Mouse (Mus musculus): Measurements from ENCODE around the gene Dusp18. TPM values are rescaled to one million over a fixed set of nuclear protein-coding genes. Genes with fewer than 3 reads are reported as not detected.

Dusp18 gene
- total and polyA plus RNA-seq, 3 experiments: 2.8 to 6.6 (median 4.8) TPM

- Histone ChIP-seq H3K4me1 (ENCODE audit: control insufficient read depth in 1 of 2, insufficient read depth in 2 of 2) (no peaks in the 10 kb centered on the region), H3K27ac (ENCODE audit: insufficient read depth, low read depth) (no peak overlapping the region), H3K79me2 (replicated peaks; ENCODE audit: control insufficient read depth, extremely low read depth, insufficient read depth, poor library complexity, severe bottlenecking) (no peaks in the 10 kb centered on the region), H3K9me3 (replicated peaks; ENCODE audit: low read length) (no peaks in the 10 kb centered on the region), H3K4me2 (ENCODE audit: insufficient read depth, low read depth, poor library complexity, severe bottlenecking) (no peak overlapping the region), H3K9ac (ENCODE audit: insufficient read depth, low read depth) (no peak overlapping the region), H3K36me3 (replicated peaks in 1 of 2; ENCODE audit: control insufficient read depth in 1 of 2, insufficient read depth in 1 of 2, low read length in 1 of 2) (no peaks in the 10 kb centered on the region), H3K27me3 (replicated peaks) (peaks cover 87% of the 10 kb centered on the region), H3K4me3 (replicated peaks in 1 of 3; ENCODE audit: low read depth in 2 of 3, low read length in 2 of 3, poor library complexity in 1 of 3) (no peak overlapping the region)
- in situ Hi-C loops (cut with MboI; ENCODE audit: low pct_ligation_motif_present, low pct_unique_long_range_greater_than_20kb, low sequenced_read_pairs) (no loop called here), dilution Hi-C loops (cut with MboI; ENCODE audit: extremely low pct_ligation_motif_present, extremely low pct_unique_long_range_greater_than_20kb, low sequenced_read_pairs) (no loop called here)
- TF ChIP-seq E2F4 (IDR thresholded peaks at IDR 0.05; ENCODE audit: insufficient replicate concordance, low read depth, low read length): no peak
- DNase-seq (ENCODE audit: extremely low read depth): no peak
These were observed 30.9 kb downstream of the Dusp18 start for GRCm38 (mm10) chr11:3925916-3926315.

DNA sequence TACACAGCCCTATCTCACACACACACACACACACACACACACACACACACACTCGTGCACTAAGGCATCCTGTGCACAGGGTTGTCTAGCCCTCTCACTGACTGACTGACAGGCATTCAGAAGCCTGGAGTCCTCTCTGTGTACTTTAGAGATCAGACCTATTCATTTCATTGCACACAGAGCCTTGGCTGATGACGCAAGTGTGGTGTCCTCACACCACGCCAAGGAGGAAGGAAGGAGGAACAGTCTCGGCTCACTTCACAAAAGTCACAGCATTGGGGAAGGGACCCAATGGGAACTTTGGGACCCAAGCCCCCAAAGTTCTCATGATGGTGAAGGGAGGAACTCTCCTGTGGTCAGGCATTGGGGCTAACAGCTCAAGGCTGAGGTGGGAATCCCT lies 35.0 kb downstream of the Dusp18 start:
- Histone ChIP-seq H3K9me3 (replicated peaks; ENCODE audit: low read length) (no peaks in the 10 kb centered on the region), H3K27ac (ENCODE audit: insufficient read depth, low read depth) (no peak overlapping the region), H3K27me3 (replicated peaks) (peaks cover 86% of the 10 kb centered on the region), H3K4me3 (replicated peaks in 1 of 3; ENCODE audit: low read depth in 2 of 3, low read length in 2 of 3, poor library complexity in 1 of 3) (no peak overlapping the region), H3K4me2 (ENCODE audit: insufficient read depth, low read depth, poor library complexity, severe bottlenecking) (no peak overlapping the region), H3K36me3 (replicated peaks in 1 of 2; ENCODE audit: control insufficient read depth in 1 of 2, insufficient read depth in 1 of 2, low read length in 1 of 2) (no peaks in the 10 kb centered on the region), H3K79me2 (replicated peaks; ENCODE audit: control insufficient read depth, extremely low read depth, insufficient read depth, poor library complexity, severe bottlenecking) (no peaks in the 10 kb centered on the region), H3K9ac (ENCODE audit: insufficient read depth, low read depth) (no peak overlapping the region), H3K4me1 (ENCODE audit: control insufficient read depth in 1 of 2, insufficient read depth in 2 of 2) (peaks cover 0 to 7% of the 10 kb centered on the region in 2 experiments; a peak in 2 of 4 replicates)
- in situ Hi-C loops (cut with MboI; ENCODE audit: low pct_ligation_motif_present, low pct_unique_long_range_greater_than_20kb, low sequenced_read_pairs): no loop called here
- dilution Hi-C loops (cut with MboI; ENCODE audit: extremely low pct_ligation_motif_present, extremely low pct_unique_long_range_greater_than_20kb, low sequenced_read_pairs): no loop called here
- no peak for DNase-seq (ENCODE audit: extremely low read depth)
- TF ChIP-seq JUN (IDR thresholded peaks at IDR 0.05; ENCODE audit: insufficient read depth, low read depth, low read length) (no peak), RCOR1 (conservative IDR thresholded peaks at IDR 0.05; ENCODE audit: low read depth, low read length) (no peak), KAT2A (IDR thresholded peaks at IDR 0.05; ENCODE audit: insufficient replicate concordance, low read length) (no peak), ZMIZ1 (IDR thresholded peaks at IDR 0.05; ENCODE audit: low read depth, low read length) (no peak), ETS1 (conservative IDR thresholded peaks at IDR 0.05; ENCODE audit: low read depth, low read length) (no peak)

GRCm38 (mm10) chr11:3930931-3931330 lies 35.9 kb downstream of the Dusp18 start:
- H3K79me2 ChIP-seq (replicated peaks; ENCODE audit: control insufficient read depth, extremely low read depth, insufficient read depth, poor library complexity, severe bottlenecking): no peaks in the 10 kb centered on the region
- H3K27ac ChIP-seq (ENCODE audit: insufficient read depth, low read depth): no peak overlapping the region
- DNase-seq (ENCODE audit: extremely low read depth): no peak
- H3K9ac ChIP-seq (ENCODE audit: insufficient read depth, low read depth): no peak overlapping the region
- in situ Hi-C loops (cut with MboI; ENCODE audit: low pct_ligation_motif_present, low pct_unique_long_range_greater_than_20kb, low sequenced_read_pairs) (no loop called here), dilution Hi-C loops (cut with MboI; ENCODE audit: extremely low pct_ligation_motif_present, extremely low pct_unique_long_range_greater_than_20kb, low sequenced_read_pairs) (no loop called here)
- peaks cover 0 to 7% of the 10 kb centered on the region in 2 experiments; a peak in 2 of 4 replicates for H3K4me1 ChIP-seq (ENCODE audit: control insufficient read depth in 1 of 2, insufficient read depth in 2 of 2)
- no peak overlapping the region for H3K4me3 ChIP-seq (replicated peaks in 1 of 3; ENCODE audit: low read depth in 2 of 3, low read length in 2 of 3, poor library complexity in 1 of 3)
- no peaks in the 10 kb centered on the region for H3K9me3 ChIP-seq (replicated peaks; ENCODE audit: low read length)
- H3K36me3 ChIP-seq (replicated peaks in 1 of 2; ENCODE audit: control insufficient read depth in 1 of 2, insufficient read depth in 1 of 2, low read length in 1 of 2): no peaks in the 10 kb centered on the region
- TF ChIP-seq UBTF (IDR thresholded peaks at IDR 0.05; ENCODE audit: low read depth, low read length) (no peak), GABPA (IDR thresholded peaks at IDR 0.05; ENCODE audit: insufficient replicate concordance, low read depth, low read length) (no peak), JUN (IDR thresholded peaks at IDR 0.05; ENCODE audit: insufficient read depth, low read depth, low read length) (no peak), TCF12 (IDR thresholded peaks at IDR 0.05; ENCODE audit: low read depth, low read length) (no peak), POLR2AphosphoS2 (IDR thresholded peaks at IDR 0.05; ENCODE audit: low read depth, low read length) (no peak), ZMIZ1 (IDR thresholded peaks at IDR 0.05; ENCODE audit: low read depth, low read length) (no peak), MYC (IDR thresholded peaks at IDR 0.05; ENCODE audit: low read depth, low read length) (no peak), SMC3 (IDR thresholded peaks at IDR 0.05; ENCODE audit: low read depth, low read length) (no peak), EP300 (IDR thresholded peaks at IDR 0.05; ENCODE audit: low read length) (no peak)
- H3K27me3 ChIP-seq (replicated peaks): peaks cover 86% of the 10 kb centered on the region
- 0 out of 2 replicates have a peak overlapping the region, but pooled peaks have one; percentile 64 for H3K4me2 ChIP-seq (ENCODE audit: insufficient read depth, low read depth, poor library complexity, severe bottlenecking)
